Mouse (Mus musculus): Measurements from ENCODE around the gene Ccdc62. TPM values are rescaled to one million over a fixed set of nuclear protein-coding genes. Genes with fewer than 3 reads are reported as not detected.

Gene Ccdc62
- polyA plus RNA-seq, 1 experiment from 2014 or later: 6.3 TPM

DNA sequence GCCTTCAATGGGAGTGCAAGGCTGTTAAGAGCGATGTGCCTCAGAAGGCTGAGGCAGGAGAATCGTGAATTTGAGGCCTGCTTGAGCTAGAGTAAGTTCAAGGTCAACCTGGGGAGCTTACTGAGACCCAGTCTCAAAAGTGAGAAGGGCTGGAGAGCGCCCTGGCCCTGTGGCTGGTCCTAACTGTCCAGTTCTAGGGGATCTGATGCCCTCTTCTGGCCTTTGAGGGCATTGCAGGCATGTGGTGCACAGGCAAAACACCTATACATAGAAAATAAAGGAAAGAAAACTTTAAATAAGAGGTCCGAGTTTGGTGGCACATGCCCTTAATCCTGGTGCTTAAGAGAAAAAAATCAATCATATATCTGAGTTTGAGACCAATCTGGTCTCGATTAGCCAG lies 62.3 kb downstream of the Ccdc62 start:
- Histone ChIP-seq H3K27ac (ENCODE audit: low read length) (peak overlapping the region; percentile 87), H3K4me2 (ENCODE audit: low read depth, low read length) (no peak overlapping the region), H3K36me3 (ENCODE audit: control insufficient read depth, insufficient read depth) (no peaks in the 10 kb centered on the region), H3K9me3 (replicated peaks; ENCODE audit: control insufficient read depth, low read length) (no peaks in the 10 kb centered on the region), H3K27me3 (ENCODE audit: control insufficient read depth, insufficient read depth, low read length) (no peaks in the 10 kb centered on the region), H3K4me3 (ENCODE audit: low read length) (no peak overlapping the region), H3K9ac (ENCODE audit: low read length) (peak overlapping the region; percentile 36; the same call in 1 of the 2 replicates), H3K4me1 (ENCODE audit: control insufficient read depth, insufficient read depth, low read length) (peaks cover 31% of the 10 kb centered on the region)
- WGBS: 37% methylated on average over 5 of the region's 5 CpGs
- ATAC-seq (replicated peaks; ENCODE audit: extremely low read depth, insufficient read depth, low FRiP score): peak; percentile 68

DNA sequence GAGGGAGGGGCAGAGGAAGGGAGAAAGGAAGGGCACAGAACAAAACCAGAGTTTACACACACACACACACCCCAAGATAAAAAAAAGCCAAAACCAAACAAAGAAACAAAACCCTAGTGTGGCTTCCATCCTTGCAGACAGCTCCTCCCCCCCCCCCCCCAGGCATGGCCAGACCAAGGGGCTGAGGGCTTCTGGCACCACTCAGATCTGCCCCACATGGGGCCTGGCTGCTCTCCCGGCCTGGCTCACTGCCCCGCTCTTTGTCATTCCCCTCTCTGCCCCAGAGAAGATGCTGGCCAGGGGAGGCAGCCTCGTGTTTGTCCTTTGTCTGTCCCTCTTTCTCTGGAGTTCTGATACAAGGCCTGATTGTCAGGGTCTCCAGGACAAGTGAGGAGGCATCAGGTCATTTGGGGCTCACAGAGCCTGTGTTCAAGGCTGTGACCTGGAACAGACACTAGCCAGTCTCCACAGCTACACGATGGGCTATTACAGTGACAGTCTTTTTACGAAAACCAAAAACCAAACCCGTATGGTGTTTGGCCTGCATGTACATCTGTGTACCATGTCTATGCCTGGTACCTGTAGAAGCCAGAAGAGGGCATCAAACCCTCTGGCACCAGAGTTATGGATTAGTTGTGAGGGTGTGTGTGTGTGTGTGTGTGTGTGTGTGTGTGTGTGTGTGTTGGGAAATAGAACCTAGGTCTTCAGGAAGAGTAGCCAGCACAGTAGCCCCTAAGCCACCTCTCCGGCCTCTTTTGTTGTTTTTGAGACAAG lies 63.0 kb downstream of the Ccdc62 start:
- ATAC-seq (replicated peaks; ENCODE audit: extremely low read depth, insufficient read depth, low FRiP score): peak; percentile 83
- no peaks in the 10 kb centered on the region for H3K27me3 ChIP-seq (ENCODE audit: control insufficient read depth, insufficient read depth, low read length)
- peak overlapping the region; percentile 87 for H3K27ac ChIP-seq (ENCODE audit: low read length)
- no peaks in the 10 kb centered on the region for H3K36me3 ChIP-seq (ENCODE audit: control insufficient read depth, insufficient read depth)
- 51% methylated on average over 7 of the region's 7 CpGs for WGBS
- no peak overlapping the region for H3K4me3 ChIP-seq (ENCODE audit: low read length)
- no peak overlapping the region for H3K4me2 ChIP-seq (ENCODE audit: low read depth, low read length)
- peaks cover 31% of the 10 kb centered on the region for H3K4me1 ChIP-seq (ENCODE audit: control insufficient read depth, insufficient read depth, low read length)
- H3K9me3 ChIP-seq (replicated peaks; ENCODE audit: control insufficient read depth, low read length): no peaks in the 10 kb centered on the region
- peak overlapping the region; percentile 29; the same call in 1 of the 2 replicates for H3K9ac ChIP-seq (ENCODE audit: low read length)

DNA sequence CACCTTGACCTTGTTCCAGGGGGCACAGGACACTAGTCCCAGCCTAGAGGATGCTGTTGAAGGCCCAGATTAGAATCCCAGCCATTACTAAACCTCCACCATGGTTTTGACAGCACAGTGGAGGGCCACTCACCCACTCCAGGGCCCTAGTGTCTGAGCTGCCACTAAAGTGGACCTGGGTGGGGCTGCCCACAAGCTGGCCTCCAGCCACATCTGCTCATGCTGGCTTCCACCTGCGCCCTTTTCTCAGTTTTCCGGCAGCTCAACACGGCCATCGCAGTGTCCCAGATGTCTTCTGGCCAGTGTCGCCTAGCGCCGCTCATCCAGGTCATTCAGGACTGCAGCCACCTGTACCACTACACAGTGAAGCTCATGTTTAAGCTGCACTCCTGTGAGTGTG lies 64.0 kb downstream of the Ccdc62 start:
- no peaks in the 10 kb centered on the region for H3K36me3 ChIP-seq (ENCODE audit: control insufficient read depth, insufficient read depth)
- no peak overlapping the region for H3K27ac ChIP-seq (ENCODE audit: low read length)
- no peaks in the 10 kb centered on the region for H3K27me3 ChIP-seq (ENCODE audit: control insufficient read depth, insufficient read depth, low read length)
- no peak overlapping the region for H3K9ac ChIP-seq (ENCODE audit: low read length)
- H3K4me3 ChIP-seq (ENCODE audit: low read length): no peak overlapping the region
- WGBS: 86% methylated on average over 7 of the region's 7 CpGs
- no peaks in the 10 kb centered on the region for H3K9me3 ChIP-seq (replicated peaks; ENCODE audit: control insufficient read depth, low read length)
- H3K4me2 ChIP-seq (ENCODE audit: low read depth, low read length): no peak overlapping the region
- peaks cover 31% of the 10 kb centered on the region for H3K4me1 ChIP-seq (ENCODE audit: control insufficient read depth, insufficient read depth, low read length)
- no peak for ATAC-seq (replicated peaks; ENCODE audit: extremely low read depth, insufficient read depth, low FRiP score)

DNA sequence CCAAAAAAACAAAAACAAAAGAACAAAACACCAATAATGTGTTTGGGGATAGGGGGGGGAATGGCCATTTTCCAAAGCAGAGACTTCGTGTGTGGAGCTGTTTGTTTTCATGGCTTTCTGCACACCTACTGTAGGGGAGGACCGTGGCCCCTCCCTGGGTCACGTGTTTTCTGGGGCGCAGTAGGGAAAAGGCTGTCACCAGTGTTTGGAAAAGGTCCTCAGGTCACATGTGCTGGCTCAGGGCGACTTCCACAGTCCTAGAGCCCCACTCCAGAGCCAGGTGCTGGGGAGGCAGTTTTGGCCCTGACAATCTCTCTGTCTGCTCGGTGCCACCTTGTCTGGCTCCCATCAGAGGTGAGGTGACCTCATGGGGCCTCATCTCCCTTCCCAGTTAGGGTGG lies 64.9 kb downstream of the Ccdc62 start:
- Histone ChIP-seq H3K4me3 (ENCODE audit: low read length) (no peak overlapping the region), H3K27ac (ENCODE audit: low read length) (no peak overlapping the region), H3K4me1 (ENCODE audit: control insufficient read depth, insufficient read depth, low read length) (peaks cover 27% of the 10 kb centered on the region), H3K9me3 (replicated peaks; ENCODE audit: control insufficient read depth, low read length) (no peaks in the 10 kb centered on the region), H3K4me2 (ENCODE audit: low read depth, low read length) (no peak overlapping the region), H3K36me3 (ENCODE audit: control insufficient read depth, insufficient read depth) (no peaks in the 10 kb centered on the region), H3K27me3 (ENCODE audit: control insufficient read depth, insufficient read depth, low read length) (no peaks in the 10 kb centered on the region), H3K9ac (ENCODE audit: low read length) (no peak overlapping the region)
- WGBS: 75% methylated on average over 6 of the region's 6 CpGs
- no peak for ATAC-seq (replicated peaks; ENCODE audit: extremely low read depth, insufficient read depth, low FRiP score)

DNA sequence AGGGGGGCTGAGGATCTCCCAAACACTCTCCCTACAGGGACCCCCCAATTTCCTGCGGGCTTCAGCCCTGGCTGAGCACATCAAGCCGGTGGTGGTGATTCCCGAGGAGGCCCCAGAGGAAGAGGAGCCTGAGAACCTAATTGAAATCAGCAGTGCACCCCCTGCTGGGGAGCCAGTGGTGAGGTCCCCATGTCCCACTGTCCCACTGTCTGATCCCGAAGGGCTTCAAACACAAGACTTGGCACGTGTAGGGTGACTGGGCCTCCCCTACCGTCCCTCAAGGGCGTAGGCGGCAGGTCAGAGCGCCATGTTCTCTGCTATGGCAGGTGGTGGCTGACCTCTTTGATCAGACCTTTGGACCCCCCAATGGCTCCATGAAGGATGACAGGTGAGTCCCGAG lies 65.7 kb downstream of the Ccdc62 start:
- H3K27me3 ChIP-seq (ENCODE audit: control insufficient read depth, insufficient read depth, low read length): no peaks in the 10 kb centered on the region
- H3K27ac ChIP-seq (ENCODE audit: low read length): no peak overlapping the region
- peaks cover 29% of the 10 kb centered on the region for H3K4me1 ChIP-seq (ENCODE audit: control insufficient read depth, insufficient read depth, low read length)
- H3K4me2 ChIP-seq (ENCODE audit: low read depth, low read length): no peak overlapping the region
- 85% methylated on average over 10 of the region's 10 CpGs for WGBS
- no peaks in the 10 kb centered on the region for H3K9me3 ChIP-seq (replicated peaks; ENCODE audit: control insufficient read depth, low read length)
- H3K4me3 ChIP-seq (ENCODE audit: low read length): no peak overlapping the region
- H3K36me3 ChIP-seq (ENCODE audit: control insufficient read depth, insufficient read depth): no peaks in the 10 kb centered on the region
- no peak for ATAC-seq (replicated peaks; ENCODE audit: extremely low read depth, insufficient read depth, low FRiP score)
- no peak overlapping the region for H3K9ac ChIP-seq (ENCODE audit: low read length)

DNA sequence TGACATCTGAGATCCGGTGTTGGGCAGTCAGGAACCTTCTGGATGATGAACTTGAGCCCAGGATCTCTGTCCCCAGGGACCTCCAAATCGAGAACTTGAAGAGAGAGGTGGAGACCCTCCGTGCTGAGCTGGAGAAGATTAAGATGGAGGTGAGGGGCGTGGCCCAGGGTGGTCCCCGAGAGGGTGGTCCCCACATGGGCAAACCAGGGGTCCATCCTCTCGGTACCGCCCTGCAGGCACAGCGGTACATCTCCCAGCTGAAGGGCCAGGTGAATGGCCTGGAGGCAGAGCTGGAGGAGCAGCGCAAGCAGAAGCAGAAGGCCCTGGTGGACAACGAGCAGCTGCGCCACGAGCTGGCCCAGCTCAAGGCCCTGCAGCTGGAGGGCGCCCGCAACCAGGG lies 66.2 kb downstream of the Ccdc62 start:
- Histone ChIP-seq H3K36me3 (ENCODE audit: control insufficient read depth, insufficient read depth) (no peaks in the 10 kb centered on the region), H3K9me3 (replicated peaks; ENCODE audit: control insufficient read depth, low read length) (no peaks in the 10 kb centered on the region), H3K4me1 (ENCODE audit: control insufficient read depth, insufficient read depth, low read length) (peaks cover 26% of the 10 kb centered on the region), H3K4me2 (ENCODE audit: low read depth, low read length) (no peak overlapping the region), H3K27me3 (ENCODE audit: control insufficient read depth, insufficient read depth, low read length) (no peaks in the 10 kb centered on the region), H3K27ac (ENCODE audit: low read length) (no peak overlapping the region), H3K4me3 (ENCODE audit: low read length) (no peak overlapping the region), H3K9ac (ENCODE audit: low read length) (no peak overlapping the region)
- ATAC-seq (replicated peaks; ENCODE audit: extremely low read depth, insufficient read depth, low FRiP score): no peak
- 93% methylated on average over 14 of the region's 14 CpGs for WGBS

DNA sequence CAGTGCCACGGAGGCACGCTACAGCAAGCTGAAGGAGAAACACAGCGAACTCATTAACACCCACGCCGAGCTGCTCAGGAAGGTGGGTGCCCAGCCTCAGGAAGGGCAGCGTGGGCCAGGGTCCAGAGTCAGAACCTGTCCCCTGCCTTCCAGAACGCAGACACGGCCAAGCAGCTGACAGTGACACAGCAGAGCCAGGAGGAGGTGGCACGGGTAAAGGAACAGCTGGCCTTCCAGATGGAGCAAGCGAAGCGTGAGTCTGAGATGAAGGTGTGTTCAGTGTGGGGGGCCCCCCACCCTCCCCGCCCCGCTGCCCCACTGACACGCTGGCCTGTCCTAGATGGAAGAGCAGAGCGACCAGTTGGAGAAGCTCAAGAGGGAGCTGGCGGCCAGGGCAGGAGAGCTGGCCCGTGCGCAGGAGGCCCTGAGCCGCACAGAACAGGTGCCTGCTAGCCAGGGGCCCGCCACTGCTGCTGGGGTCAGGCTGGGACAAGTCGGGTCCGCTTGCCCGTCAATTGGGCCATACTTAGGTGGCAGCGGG lies 66.8 kb downstream of the Ccdc62 start:
- no peak for ATAC-seq (replicated peaks; ENCODE audit: extremely low read depth, insufficient read depth, low FRiP score)
- H3K36me3 ChIP-seq (ENCODE audit: control insufficient read depth, insufficient read depth): no peaks in the 10 kb centered on the region
- no peak overlapping the region for H3K4me2 ChIP-seq (ENCODE audit: low read depth, low read length)
- no peak overlapping the region for H3K9ac ChIP-seq (ENCODE audit: low read length)
- 86% methylated on average over 24 of the region's 24 CpGs for WGBS
- H3K27me3 ChIP-seq (ENCODE audit: control insufficient read depth, insufficient read depth, low read length): no peaks in the 10 kb centered on the region
- peaks cover 24% of the 10 kb centered on the region for H3K4me1 ChIP-seq (ENCODE audit: control insufficient read depth, insufficient read depth, low read length)
- no peak overlapping the region for H3K4me3 ChIP-seq (ENCODE audit: low read length)
- no peak overlapping the region for H3K27ac ChIP-seq (ENCODE audit: low read length)
- no peaks in the 10 kb centered on the region for H3K9me3 ChIP-seq (replicated peaks; ENCODE audit: control insufficient read depth, low read length)

DNA sequence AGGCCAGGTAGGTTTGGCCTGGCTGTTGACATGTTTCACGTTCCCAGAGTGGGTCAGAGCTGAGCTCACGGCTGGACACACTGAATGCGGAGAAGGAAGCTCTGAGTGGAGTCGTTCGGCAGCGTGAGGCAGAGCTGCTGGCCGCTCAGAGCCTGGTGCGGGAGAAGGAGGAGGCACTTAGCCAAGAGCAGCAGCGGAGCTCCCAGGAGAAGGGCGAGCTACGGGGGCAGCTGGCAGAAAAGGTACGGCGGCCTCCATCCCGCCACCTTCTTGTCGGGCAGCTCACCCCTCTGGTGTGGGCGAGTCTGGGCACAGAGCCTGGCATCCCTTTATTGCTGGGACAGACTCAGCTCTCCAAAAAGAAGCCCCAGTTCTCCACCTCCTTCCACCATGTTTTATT lies 67.3 kb downstream of the Ccdc62 start:
- Histone ChIP-seq H3K9ac (ENCODE audit: low read length) (no peak overlapping the region), H3K4me2 (ENCODE audit: low read depth, low read length) (no peak overlapping the region), H3K9me3 (replicated peaks; ENCODE audit: control insufficient read depth, low read length) (no peaks in the 10 kb centered on the region), H3K27ac (ENCODE audit: low read length) (no peak overlapping the region), H3K4me1 (ENCODE audit: control insufficient read depth, insufficient read depth, low read length) (peaks cover 25% of the 10 kb centered on the region), H3K27me3 (ENCODE audit: control insufficient read depth, insufficient read depth, low read length) (no peaks in the 10 kb centered on the region), H3K36me3 (ENCODE audit: control insufficient read depth, insufficient read depth) (no peaks in the 10 kb centered on the region), H3K4me3 (ENCODE audit: low read length) (no peak overlapping the region)
- 61% methylated on average over 16 of the region's 16 CpGs for WGBS
- ATAC-seq (replicated peaks; ENCODE audit: extremely low read depth, insufficient read depth, low FRiP score): no peak

DNA sequence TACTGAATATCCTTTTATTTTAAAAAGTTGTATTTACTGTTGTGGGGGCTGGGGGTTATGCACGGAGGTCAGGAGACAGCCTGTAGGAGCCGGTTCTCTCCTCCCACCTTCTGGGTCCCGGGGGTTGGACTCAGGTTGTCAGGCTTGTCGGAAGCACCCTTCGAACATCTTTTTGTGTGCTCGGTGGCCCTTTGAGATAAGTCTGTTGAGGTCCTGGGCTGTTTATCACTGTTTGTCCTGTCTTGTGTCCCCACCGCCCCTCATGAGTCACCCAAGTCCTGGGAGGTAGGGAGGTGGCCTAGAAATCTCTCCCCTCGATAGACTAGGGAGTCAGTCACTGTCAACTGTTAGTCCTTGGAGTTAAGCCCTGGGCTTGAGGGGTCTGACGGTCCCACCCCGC lies 67.9 kb downstream of the Ccdc62 start:
- Histone ChIP-seq H3K27me3 (ENCODE audit: control insufficient read depth, insufficient read depth, low read length) (no peaks in the 10 kb centered on the region), H3K9me3 (replicated peaks; ENCODE audit: control insufficient read depth, low read length) (no peaks in the 10 kb centered on the region), H3K9ac (ENCODE audit: low read length) (no peak overlapping the region), H3K4me2 (ENCODE audit: low read depth, low read length) (no peak overlapping the region), H3K4me3 (ENCODE audit: low read length) (no peak overlapping the region), H3K36me3 (ENCODE audit: control insufficient read depth, insufficient read depth) (no peaks in the 10 kb centered on the region), H3K27ac (ENCODE audit: low read length) (no peak overlapping the region), H3K4me1 (ENCODE audit: control insufficient read depth, insufficient read depth, low read length) (peaks cover 24% of the 10 kb centered on the region)
- ATAC-seq (replicated peaks; ENCODE audit: extremely low read depth, insufficient read depth, low FRiP score): no peak
- WGBS: 62% methylated on average over 10 of the region's 10 CpGs

Data from heart, embryonic 16.5 days (tissue).